Mouse (Mus musculus): ENCODE measurements at regions not wholly inside any gene's neighbourhood (a gene's known extent, or its start where the extent isn't known, plus 50 kb on each side); places are given as distances from the start of the nearest gene placed in this dataset.

GRCm38 (mm10) chr12:48929035-48929434 lies 453.4 kb upstream of the Foxg1 start:
- no peak overlapping the region for H3K4me3 ChIP-seq (ENCODE audit: low read depth, low read length)
- H3K4me1 ChIP-seq (ENCODE audit: control insufficient read depth, insufficient read depth, low read length) = no peaks in the 10 kb centered on the region
- DNase-seq (ENCODE audit: low spot score, missing footprints) = no peak
- no peaks in the 10 kb centered on the region for H3K9me3 ChIP-seq (ENCODE audit: control insufficient read depth, low read length)
- no peak for ATAC-seq (ENCODE audit: low FRiP score)
- H3K27ac ChIP-seq (ENCODE audit: low read depth, low read length) = no peak overlapping the region
- no peaks in the 10 kb centered on the region for H3K36me3 ChIP-seq (ENCODE audit: control insufficient read depth, insufficient read depth, low read length)
- no peak overlapping the region for H3K4me2 ChIP-seq
- no peaks in the 10 kb centered on the region for H3K27me3 ChIP-seq (ENCODE audit: control insufficient read depth, insufficient read depth, low read length)
- no peak overlapping the region for H3K9ac ChIP-seq (ENCODE audit: low read length)

GRCm38 (mm10) chr12:48946505-48946904 lies 436.0 kb upstream of the Foxg1 start:
- Histone ChIP-seq H3K4me1 (ENCODE audit: control insufficient read depth, insufficient read depth, low read length) (no peaks in the 10 kb centered on the region), H3K4me2 (no peak overlapping the region), H3K27me3 (ENCODE audit: control insufficient read depth, insufficient read depth, low read length) (no peaks in the 10 kb centered on the region), H3K9me3 (ENCODE audit: control insufficient read depth, low read length) (no peaks in the 10 kb centered on the region), H3K9ac (ENCODE audit: low read length) (no peak overlapping the region), H3K27ac (ENCODE audit: low read depth, low read length) (no peak overlapping the region), H3K4me3 (ENCODE audit: low read depth, low read length) (no peak overlapping the region), H3K36me3 (ENCODE audit: control insufficient read depth, insufficient read depth, low read length) (no peaks in the 10 kb centered on the region)
- DNase-seq (ENCODE audit: low spot score, missing footprints) (no peak), ATAC-seq (ENCODE audit: low FRiP score) (no peak)

GRCm38 (mm10) chr12:48959289-48960005 lies 423.0 kb upstream of the Foxg1 start:
- Histone ChIP-seq H3K9me3 (ENCODE audit: control insufficient read depth, low read length) (no peaks in the 10 kb centered on the region), H3K36me3 (ENCODE audit: control insufficient read depth, insufficient read depth, low read length) (no peaks in the 10 kb centered on the region), H3K4me3 (ENCODE audit: low read depth, low read length) (no peak overlapping the region), H3K27me3 (ENCODE audit: control insufficient read depth, insufficient read depth, low read length) (no peaks in the 10 kb centered on the region), H3K4me1 (ENCODE audit: control insufficient read depth, insufficient read depth, low read length) (no peaks in the 10 kb centered on the region), H3K27ac (ENCODE audit: low read depth, low read length) (peak overlapping the region; percentile 58), H3K9ac (ENCODE audit: low read length) (no peak overlapping the region), H3K4me2 (no peak overlapping the region)
- peak; percentile 91 for ATAC-seq (ENCODE audit: low FRiP score)
- no peak for DNase-seq (ENCODE audit: low spot score, missing footprints)
- WGBS = 61% methylated on average over 6 of the region's 6 CpGs

- H3K27ac ChIP-seq (ENCODE audit: low read depth, low read length) = peak overlapping the region; percentile 33; the same call in 1 of the 2 replicates
- peak; percentile 36; the same call in 1 of the 2 replicates for ATAC-seq (ENCODE audit: low FRiP score)
- H3K4me1 ChIP-seq (ENCODE audit: control insufficient read depth, insufficient read depth, low read length) = no peaks in the 10 kb centered on the region
Observed at GRCm38 (mm10) chr12:48960056-48960455, 422.4 kb upstream of the Foxg1 start.

GRCm38 (mm10) chr12:48963451-48963850 lies 419.0 kb upstream of the Foxg1 start:
- WGBS = 93% methylated on average over 3 of the region's 3 CpGs
- no peak overlapping the region for H3K4me2 ChIP-seq

More at GRCm38 (mm10) chr12:48960056-48960455, 422.4 kb upstream of the Foxg1 start:
- Histone ChIP-seq H3K4me3 (ENCODE audit: low read depth, low read length) (no peak overlapping the region), H3K27me3 (ENCODE audit: control insufficient read depth, insufficient read depth, low read length) (no peaks in the 10 kb centered on the region), H3K36me3 (ENCODE audit: control insufficient read depth, insufficient read depth, low read length) (no peaks in the 10 kb centered on the region), H3K4me2 (no peak overlapping the region), H3K9me3 (ENCODE audit: control insufficient read depth, low read length) (no peaks in the 10 kb centered on the region), H3K9ac (ENCODE audit: low read length) (no peak overlapping the region)
- 71% methylated on average over 4 of the region's 4 CpGs for WGBS
- peak; percentile 44 for DNase-seq (ENCODE audit: low spot score, missing footprints)

More at GRCm38 (mm10) chr12:48963451-48963850, 419.0 kb upstream of the Foxg1 start:
- no peak overlapping the region for H3K27ac ChIP-seq (ENCODE audit: low read depth, low read length)
- ATAC-seq (ENCODE audit: low FRiP score) (no peak), DNase-seq (ENCODE audit: low spot score, missing footprints) (no peak)
- no peak overlapping the region for H3K9ac ChIP-seq (ENCODE audit: low read length)
- no peaks in the 10 kb centered on the region for H3K4me1 ChIP-seq (ENCODE audit: control insufficient read depth, insufficient read depth, low read length)
- H3K4me3 ChIP-seq (ENCODE audit: low read depth, low read length) = no peak overlapping the region
- H3K9me3 ChIP-seq (ENCODE audit: control insufficient read depth, low read length) = no peaks in the 10 kb centered on the region
- H3K36me3 ChIP-seq (ENCODE audit: control insufficient read depth, insufficient read depth, low read length) = no peaks in the 10 kb centered on the region
- H3K27me3 ChIP-seq (ENCODE audit: control insufficient read depth, insufficient read depth, low read length) = no peaks in the 10 kb centered on the region

Data from midbrain, embryonic 11.5 days (tissue).